Mouse (Mus musculus) MEL (cell line): ENCODE data around the gene Macf1.

Experiments used
- CTCF ChIP-seq, 3 experiments: IDR thresholded peaks in 2 of 3; conservative IDR thresholded peaks in 1 of 3; 2 replicates each; pipeline ENCODE4 v1.5.1; 2011 to 2012; ENCODE audit warnings: low read length in 3 of 3, low read depth in 2 of 3, mild to moderate bottlenecking in 2 of 3, improper control_type of control experiment in 1 of 3, inconsistent platforms in 1 of 3, mixed read lengths in 1 of 3, moderate library complexity in 1 of 3; ENCODE audit not compliant: control insufficient read depth in 1 of 3, insufficient read depth in 1 of 3, poor library complexity in 1 of 3, severe bottlenecking in 1 of 3
- E2F4 ChIP-seq: IDR thresholded peaks from 2 replicates; pipeline ENCODE4 v1.6.1; 2011; ENCODE audit warnings: low read depth, low read length, improper control_type of control experiment, borderline replicate concordance
- ELF1 ChIP-seq: IDR thresholded peaks from 2 replicates; pipeline ENCODE4 v1.6.1; 2014; ENCODE audit warnings: low read depth, mild to moderate bottlenecking, inconsistent platforms, low read length, improper control_type of control experiment, moderate library complexity
- ETS1 ChIP-seq: IDR thresholded peaks from 2 replicates; pipeline ENCODE4 v1.6.1; 2012; ENCODE audit warnings: low read depth, mild to moderate bottlenecking, inconsistent platforms, low read length, improper control_type of control experiment, moderate library complexity
- GATA1 ChIP-seq: IDR thresholded peaks from 2 replicates; pipeline ENCODE4 v1.6.1; 2011; ENCODE audit warnings: low read depth, low read length, improper control_type of control experiment
- MYB ChIP-seq: IDR thresholded peaks from 2 replicates; pipeline ENCODE4 v1.6.1; 2011; ENCODE audit warnings: mild to moderate bottlenecking, low read depth, low read length, improper control_type of control experiment
- MYC ChIP-seq: IDR thresholded peaks from 2 replicates; pipeline ENCODE4 v1.6.1; 2011; ENCODE audit warnings: low read depth, mild to moderate bottlenecking, low read length, improper control_type of control experiment, moderate library complexity
- POLR2A ChIP-seq, 2 experiments: IDR thresholded peaks; 2 replicates each; pipeline ENCODE4 v1.6.1; 2011 to 2012; ENCODE audit warnings: low read length in 2 of 2, mild to moderate bottlenecking in 2 of 2, control low read depth in 1 of 2, improper control_type of control experiment in 1 of 2, low read depth in 1 of 2, moderate library complexity in 1 of 2; ENCODE audit not compliant: control insufficient read depth in 1 of 2, insufficient read depth in 1 of 2, poor library complexity in 1 of 2
- POLR2AphosphoS2 ChIP-seq: IDR thresholded peaks from 2 replicates; pipeline ENCODE4 v1.6.1; 2011; ENCODE audit warnings: low read length, improper control_type of control experiment
- RCOR1 ChIP-seq: IDR thresholded peaks from 2 replicates; pipeline ENCODE4 v1.6.1; 2012; ENCODE audit warnings: low read depth, mild to moderate bottlenecking, inconsistent platforms, low read length, improper control_type of control experiment
- TBP ChIP-seq: IDR thresholded peaks from 2 replicates; pipeline ENCODE4 v1.8.0; 2011; ENCODE audit warnings: low read depth, low read length, improper control_type of control experiment
- TCF12 ChIP-seq: IDR thresholded peaks from 2 replicates; pipeline ENCODE4 v1.6.1; 2014; ENCODE audit warnings: low read depth, mild to moderate bottlenecking, inconsistent platforms, low read length, improper control_type of control experiment, moderate library complexity
- USF1 ChIP-seq: IDR thresholded peaks from 2 replicates; pipeline ENCODE4 v1.6.1; 2014; ENCODE audit warnings: low read depth, mild to moderate bottlenecking, inconsistent platforms, low read length, improper control_type of control experiment, moderate library complexity
- USF2 ChIP-seq, 2 experiments: IDR thresholded peaks; 2 replicates each; pipeline ENCODE4 v1.6.1; 2011 to 2012; ENCODE audit warnings: improper control_type of control experiment in 2 of 2, low read length in 2 of 2, borderline replicate concordance in 1 of 2, inconsistent platforms in 1 of 2, low read depth in 1 of 2, mild to moderate bottlenecking in 1 of 2; ENCODE audit not compliant: insufficient read depth in 1 of 2

GRCm38 (mm10) chr4:123331326-123331725, 352.8 kb downstream of the Macf1 start:
- TF ChIP-seq ELF1 (no peak), E2F4 (no peak), POLR2AphosphoS2 (no peak), RCOR1 (no peak), MYB (no peak), CTCF (IDR thresholded peaks at IDR 0.05 in 2 of 3, conservative IDR thresholded peaks at IDR 0.05 in 1 of 3; ENCODE audit: control insufficient read depth in 1 of 3, insufficient read depth in 1 of 3, low read depth in 2 of 3, low read length in 3 of 3, poor library complexity in 1 of 3, severe bottlenecking in 1 of 3) (no peak), MYC (no peak), ETS1 (no peak), TBP (no peak), POLR2A (IDR thresholded peaks at IDR 0.05; ENCODE audit: control insufficient read depth in 1 of 2, insufficient read depth in 1 of 2, low read depth in 1 of 2, low read length in 2 of 2, poor library complexity in 1 of 2) (no peak), GATA1 (no peak), USF1 (no peak), TCF12 (no peak), USF2 (IDR thresholded peaks at IDR 0.05; ENCODE audit: borderline replicate concordance in 1 of 2, insufficient read depth in 1 of 2, low read depth in 1 of 2, low read length in 2 of 2) (no peak)
